Mouse (Mus musculus): ENCODE results near the gene F2r. TPM values are rescaled to one million over a fixed set of nuclear protein-coding genes. Genes with fewer than 3 reads are reported as not detected.
A peak's percentile ranks its signal among the peaks of the same experiment; 100 is the strongest.

The F2r gene
- polyA plus RNA-seq, 1 experiment from 2014 or later: 23.0 TPM

DNA sequence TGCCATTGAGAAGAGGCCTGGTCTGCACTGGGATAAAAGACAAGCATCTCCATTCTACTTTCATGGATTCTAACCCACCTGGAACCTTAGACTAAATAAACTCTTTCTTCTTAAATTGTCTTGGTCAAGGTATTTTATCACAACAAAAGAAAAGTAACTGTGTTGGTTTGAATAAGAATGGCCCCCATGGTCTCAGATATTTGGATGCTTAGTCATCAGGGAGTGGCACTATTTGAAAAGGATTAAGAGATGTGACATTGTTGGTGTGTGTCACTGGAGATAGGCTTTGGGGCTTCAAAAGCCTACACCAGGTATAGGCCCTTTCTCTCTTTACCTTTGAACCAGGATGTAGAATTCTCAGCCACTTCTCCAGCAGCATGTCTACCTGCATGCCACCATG lies 49.0 kb downstream of the F2r start:
- Histone ChIP-seq H3K9me3 (ENCODE audit: control insufficient read depth, low read length) (no peaks in the 10 kb centered on the region), H3K4me2 (replicated peaks; ENCODE audit: low read depth) (no peak overlapping the region), H3K27me3 (ENCODE audit: control insufficient read depth, insufficient read depth, low read length) (no peaks in the 10 kb centered on the region), H3K9ac (ENCODE audit: low read length) (no peak overlapping the region), H3K4me3 (ENCODE audit: low read depth, low read length) (no peak overlapping the region), H3K36me3 (ENCODE audit: control insufficient read depth, insufficient read depth, low read length) (no peaks in the 10 kb centered on the region), H3K4me1 (replicated peaks; ENCODE audit: control insufficient read depth, insufficient read depth) (no peaks in the 10 kb centered on the region), H3K27ac (replicated peaks) (no peak overlapping the region)
- DNase-seq (ENCODE audit: low spot score): no peak
- TF ChIP-seq EP300 (optimal IDR thresholded peaks at IDR 0.05) (no peak), CTCF (IDR thresholded peaks at IDR 0.05; ENCODE audit: low read depth) (no peak)
- no peak for ATAC-seq (ENCODE audit: low FRiP score, low TSS enrichment)

DNA sequence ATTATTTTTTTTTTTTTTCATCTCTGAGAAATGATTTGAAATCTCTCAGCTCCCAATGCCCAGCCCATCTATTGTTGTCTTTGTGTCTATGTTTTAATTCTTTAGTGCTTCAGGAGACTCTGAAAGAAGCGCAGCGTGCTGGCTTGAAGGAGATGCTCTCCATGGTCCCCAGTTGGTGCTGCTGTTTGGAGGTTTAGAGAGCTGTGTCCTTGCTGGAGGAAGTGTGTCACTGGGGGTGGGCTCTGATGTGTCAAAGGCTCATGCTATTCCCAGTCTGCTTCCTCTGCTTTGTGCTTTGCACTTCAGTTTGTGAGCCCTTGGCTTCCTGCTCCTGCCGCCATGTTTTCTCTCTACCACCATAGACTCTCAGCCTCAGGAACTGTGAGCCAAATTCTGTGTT lies 50.0 kb downstream of the F2r start:
- TF ChIP-seq EP300 (optimal IDR thresholded peaks at IDR 0.05) (no peak), CTCF (IDR thresholded peaks at IDR 0.05; ENCODE audit: low read depth) (no peak)
- 99% methylated on average over 3 of the region's 3 CpGs for WGBS
- Histone ChIP-seq H3K4me2 (replicated peaks; ENCODE audit: low read depth) (no peak overlapping the region), H3K4me1 (replicated peaks; ENCODE audit: control insufficient read depth, insufficient read depth) (no peaks in the 10 kb centered on the region), H3K4me3 (ENCODE audit: low read depth, low read length) (no peak overlapping the region), H3K9me3 (ENCODE audit: control insufficient read depth, low read length) (no peaks in the 10 kb centered on the region), H3K36me3 (ENCODE audit: control insufficient read depth, insufficient read depth, low read length) (no peaks in the 10 kb centered on the region), H3K9ac (ENCODE audit: low read length) (no peak overlapping the region), H3K27ac (replicated peaks) (no peak overlapping the region), H3K27me3 (ENCODE audit: control insufficient read depth, insufficient read depth, low read length) (no peaks in the 10 kb centered on the region)
- ATAC-seq (ENCODE audit: low FRiP score, low TSS enrichment): no peak
- DNase-seq (ENCODE audit: low spot score): no peak

DNA sequence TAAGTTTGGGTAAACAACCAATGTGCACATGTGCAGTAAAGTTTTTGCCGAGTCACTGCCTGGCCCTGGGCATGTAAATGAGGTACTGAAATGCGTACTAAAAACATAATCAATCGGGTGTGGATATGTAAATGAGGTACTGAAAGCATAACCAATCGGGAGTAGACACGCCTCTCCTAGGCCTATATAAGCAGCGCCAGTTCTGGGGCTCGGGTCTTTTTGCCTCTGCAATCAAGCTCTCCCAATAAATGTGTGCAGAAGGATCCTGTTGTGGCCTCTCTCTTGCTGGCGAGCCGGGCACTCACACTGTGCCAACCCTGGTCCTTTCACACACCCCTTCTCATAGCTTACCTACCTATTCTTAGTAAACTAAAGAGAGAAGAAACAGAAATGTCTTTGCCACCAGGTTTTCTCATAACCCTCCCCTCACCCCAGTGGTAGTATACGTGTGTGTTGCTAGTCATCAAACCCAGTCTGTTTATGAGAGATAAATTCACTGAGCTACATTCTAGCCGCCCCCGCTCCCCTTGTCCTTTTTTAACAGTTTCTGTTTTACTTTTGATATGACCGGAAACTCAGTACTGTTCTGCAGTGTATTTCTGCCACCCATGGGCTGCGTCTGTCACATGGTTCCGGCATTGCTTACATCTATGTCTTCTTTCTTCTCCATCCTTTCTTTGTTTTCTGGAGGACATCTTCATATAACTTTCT lies 51.3 kb downstream of the F2r start:
- Histone ChIP-seq H3K27me3 (ENCODE audit: control insufficient read depth, insufficient read depth, low read length) (no peaks in the 10 kb centered on the region), H3K9me3 (ENCODE audit: control insufficient read depth, low read length) (no peaks in the 10 kb centered on the region), H3K4me3 (ENCODE audit: low read depth, low read length) (no peak overlapping the region), H3K4me2 (replicated peaks; ENCODE audit: low read depth) (no peak overlapping the region), H3K27ac (replicated peaks) (no peak overlapping the region), H3K4me1 (replicated peaks; ENCODE audit: control insufficient read depth, insufficient read depth) (no peaks in the 10 kb centered on the region), H3K36me3 (ENCODE audit: control insufficient read depth, insufficient read depth, low read length) (no peaks in the 10 kb centered on the region), H3K9ac (ENCODE audit: low read length) (no peak overlapping the region)
- DNase-seq (ENCODE audit: low spot score) (peak; percentile 10), ATAC-seq (ENCODE audit: low FRiP score, low TSS enrichment) (no peak)
- TF ChIP-seq CTCF (IDR thresholded peaks at IDR 0.05; ENCODE audit: low read depth) (no peak), EP300 (optimal IDR thresholded peaks at IDR 0.05) (no peak)
- WGBS: 95% methylated on average over 15 of the region's 15 CpGs

GRCm38 (mm10) chr13:95563693-95564092 lies 54.6 kb downstream of the F2r start:
- Histone ChIP-seq H3K27me3 (ENCODE audit: control insufficient read depth, insufficient read depth, low read length) (no peaks in the 10 kb centered on the region), H3K4me2 (replicated peaks; ENCODE audit: low read depth) (no peak overlapping the region), H3K27ac (replicated peaks) (no peak overlapping the region), H3K9ac (ENCODE audit: low read length) (no peak overlapping the region), H3K36me3 (ENCODE audit: control insufficient read depth, insufficient read depth, low read length) (no peaks in the 10 kb centered on the region), H3K4me1 (replicated peaks; ENCODE audit: control insufficient read depth, insufficient read depth) (no peaks in the 10 kb centered on the region), H3K4me3 (ENCODE audit: low read depth, low read length) (no peak overlapping the region), H3K9me3 (ENCODE audit: control insufficient read depth, low read length) (no peaks in the 10 kb centered on the region)
- peak; percentile 97 for TF ChIP-seq CTCF (IDR thresholded peaks at IDR 0.05; ENCODE audit: low read depth)
- TF ChIP-seq EP300 (optimal IDR thresholded peaks at IDR 0.05): no peak
- peak; percentile 62 for DNase-seq (ENCODE audit: low spot score)
- under 1% methylated on average over 3 of the region's 3 CpGs for WGBS
- peak; percentile 77 for ATAC-seq (ENCODE audit: low FRiP score, low TSS enrichment)

DNA sequence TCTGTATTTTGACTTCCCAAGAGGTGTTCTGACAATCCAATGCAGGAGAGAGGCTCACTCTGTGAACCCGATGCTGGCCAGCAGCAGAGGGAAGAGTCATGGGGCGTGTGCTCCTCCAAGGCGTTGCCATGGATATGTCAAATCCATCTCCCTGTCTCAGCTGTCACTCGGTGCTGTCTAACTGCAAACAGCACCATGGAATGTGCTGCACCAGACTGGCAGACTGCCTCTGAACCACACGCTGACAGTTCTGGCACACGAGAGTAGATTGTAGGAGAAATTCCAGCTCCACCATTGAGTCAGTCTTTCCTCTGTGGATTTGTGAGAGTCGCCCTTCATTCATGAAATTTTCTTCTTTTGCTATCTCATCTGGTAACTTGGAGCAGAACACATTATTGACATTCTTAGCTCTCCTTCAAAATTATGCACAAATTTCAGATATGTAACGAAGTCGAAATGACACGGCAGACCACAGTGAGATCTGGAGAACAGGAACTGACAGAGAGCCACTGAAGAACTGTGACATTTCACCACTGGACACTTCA lies 55.1 kb downstream of the F2r start:
- H3K9me3 ChIP-seq (ENCODE audit: control insufficient read depth, low read length): no peaks in the 10 kb centered on the region
- DNase-seq (ENCODE audit: low spot score): no peak
- H3K27ac ChIP-seq (replicated peaks): no peak overlapping the region
- no peak overlapping the region for H3K4me3 ChIP-seq (ENCODE audit: low read depth, low read length)
- H3K27me3 ChIP-seq (ENCODE audit: control insufficient read depth, insufficient read depth, low read length): no peaks in the 10 kb centered on the region
- no peak overlapping the region for H3K9ac ChIP-seq (ENCODE audit: low read length)
- H3K36me3 ChIP-seq (ENCODE audit: control insufficient read depth, insufficient read depth, low read length): no peaks in the 10 kb centered on the region
- no peak for ATAC-seq (ENCODE audit: low FRiP score, low TSS enrichment)
- H3K4me1 ChIP-seq (replicated peaks; ENCODE audit: control insufficient read depth, insufficient read depth): no peaks in the 10 kb centered on the region
- WGBS: 48% methylated on average over 10 of the region's 10 CpGs
- TF ChIP-seq CTCF (IDR thresholded peaks at IDR 0.05; ENCODE audit: low read depth) (no peak), EP300 (optimal IDR thresholded peaks at IDR 0.05) (no peak)
- H3K4me2 ChIP-seq (replicated peaks; ENCODE audit: low read depth): no peak overlapping the region

- no peaks in the 10 kb centered on the region for H3K36me3 ChIP-seq (ENCODE audit: control insufficient read depth, insufficient read depth, low read length)
- no peaks in the 10 kb centered on the region for H3K27me3 ChIP-seq (ENCODE audit: control insufficient read depth, insufficient read depth, low read length)
- H3K4me2 ChIP-seq (replicated peaks; ENCODE audit: low read depth): no peak overlapping the region
- no peak overlapping the region for H3K27ac ChIP-seq (replicated peaks)
- no peak for DNase-seq (ENCODE audit: low spot score)
- no peaks in the 10 kb centered on the region for H3K4me1 ChIP-seq (replicated peaks; ENCODE audit: control insufficient read depth, insufficient read depth)
- no peak for ATAC-seq (ENCODE audit: low FRiP score, low TSS enrichment)
- TF ChIP-seq EP300 (optimal IDR thresholded peaks at IDR 0.05) (no peak), CTCF (IDR thresholded peaks at IDR 0.05; ENCODE audit: low read depth) (no peak)
- no peak overlapping the region for H3K4me3 ChIP-seq (ENCODE audit: low read depth, low read length)
- no peak overlapping the region for H3K9ac ChIP-seq (ENCODE audit: low read length)
- H3K9me3 ChIP-seq (ENCODE audit: control insufficient read depth, low read length): no peaks in the 10 kb centered on the region
- WGBS: 80% methylated on average over 7 of the region's 7 CpGs
Observed at GRCm38 (mm10) chr13:95557326-95557725, 61.0 kb downstream of the F2r start.
